Mouse (Mus musculus) lung, adult 2 months (tissue): Measurements from ENCODE around the gene Gpcpd1.

Source experiments
- CTCF ChIP-seq: fragments of 200-500 bp; IDR thresholded peaks from 2 replicates; pipeline ENCODE4 v1.5.1; 2011; ENCODE audit warnings: mild to moderate bottlenecking, low read length, control low read depth; ENCODE audit not compliant: insufficient read depth
- POLR2A ChIP-seq: fragments of 200-500 bp; IDR thresholded peaks from 2 replicates; pipeline ENCODE4 v1.6.1; 2011; ENCODE audit warnings: low read depth, mild to moderate bottlenecking, control low read depth, low read length, borderline replicate concordance; ENCODE audit errors: extremely low read depth

DNA sequence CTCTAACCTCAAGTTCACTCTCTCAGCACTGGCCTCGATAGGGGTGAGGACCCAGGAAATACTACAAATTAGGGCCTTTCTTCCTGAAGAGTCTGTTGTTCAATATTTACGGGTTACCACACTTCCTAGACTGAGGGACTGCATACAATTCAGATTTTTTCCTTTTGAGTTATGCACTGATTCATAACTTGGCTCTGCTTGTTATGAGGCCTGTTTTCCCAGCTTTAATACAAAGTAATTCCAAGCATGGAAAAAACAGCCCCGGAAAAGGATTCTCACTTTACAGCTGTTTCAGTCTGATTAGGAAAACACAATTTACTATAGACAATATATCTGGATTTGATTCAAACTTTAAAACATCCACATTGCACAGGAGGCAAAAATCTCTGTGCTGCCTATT lies 1.5 kb downstream of the Gpcpd1 start:
- TF ChIP-seq POLR2A (no peak), CTCF (no peak)
